Mouse (Mus musculus): ENCODE results near the gene Gria1. TPM values are rescaled to one million over a fixed set of nuclear protein-coding genes. Genes with fewer than 3 reads are reported as not detected.

Gene Gria1
- polyA plus RNA-seq, 1 experiment from 2014 or later, result 1.5 TPM

- no peaks in the 10 kb centered on the region for H3K36me3 ChIP-seq
- H3K9me3 ChIP-seq, result no peaks in the 10 kb centered on the region
- H3K27ac ChIP-seq, result no peak overlapping the region
- H3K9ac ChIP-seq, result no peak overlapping the region
- H3K27me3 ChIP-seq (replicated peaks), result no peaks in the 10 kb centered on the region
- H3K4me3 ChIP-seq (replicated peaks), result no peak overlapping the region
- no peak overlapping the region for H3K4me2 ChIP-seq
- H3K4me1 ChIP-seq, result no peaks in the 10 kb centered on the region
- 75% methylated on average over 7 of the region's 7 CpGs for WGBS
- ATAC-seq (ENCODE audit: insufficient read depth, low FRiP score, low read depth), result no peak
These were observed 134.0 kb downstream of the Gria1 start for GRCm38 (mm10) chr11:57145192-57145591.

DNA sequence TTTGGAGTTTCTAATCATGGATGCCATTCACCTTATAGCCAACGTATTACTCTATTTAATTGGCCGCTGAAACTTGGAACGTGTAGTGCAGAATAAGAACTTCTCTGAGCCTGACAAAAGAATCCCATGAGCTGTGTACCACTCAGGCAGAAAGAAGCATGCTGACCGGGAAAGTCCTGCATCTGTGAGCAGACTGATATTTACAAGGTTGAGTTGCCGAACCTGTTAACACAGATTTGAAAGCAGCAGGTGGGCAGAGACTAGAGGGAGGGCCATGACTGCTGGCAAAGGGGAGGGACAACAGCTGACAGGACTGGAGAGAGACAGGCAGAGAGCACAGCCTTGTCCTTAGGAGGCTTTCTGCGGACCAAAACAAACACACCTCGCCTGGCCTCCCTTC is 134.5 kb downstream of the Gria1 start:
- H3K4me2 ChIP-seq, result no peak overlapping the region
- H3K4me1 ChIP-seq, result no peaks in the 10 kb centered on the region
- H3K27me3 ChIP-seq (replicated peaks), result no peaks in the 10 kb centered on the region
- H3K36me3 ChIP-seq, result no peaks in the 10 kb centered on the region
- no peak overlapping the region for H3K9ac ChIP-seq
- WGBS, result 51% methylated on average over 7 of the region's 7 CpGs
- H3K27ac ChIP-seq, result no peak overlapping the region
- no peak overlapping the region for H3K4me3 ChIP-seq (replicated peaks)
- ATAC-seq (ENCODE audit: insufficient read depth, low FRiP score, low read depth), result no peak
- no peaks in the 10 kb centered on the region for H3K9me3 ChIP-seq

GRCm38 (mm10) chr11:57151674-57152073 is 140.5 kb downstream of the Gria1 start:
- no peak overlapping the region for H3K4me2 ChIP-seq
- H3K4me3 ChIP-seq (replicated peaks), result no peak overlapping the region
- WGBS, result 68% methylated on average over 4 of the region's 4 CpGs
- no peak overlapping the region for H3K9ac ChIP-seq
- H3K36me3 ChIP-seq, result no peaks in the 10 kb centered on the region
- ATAC-seq (ENCODE audit: insufficient read depth, low FRiP score, low read depth), result no peak
- H3K9me3 ChIP-seq, result no peaks in the 10 kb centered on the region
- H3K27ac ChIP-seq, result no peak overlapping the region
- H3K27me3 ChIP-seq (replicated peaks), result no peaks in the 10 kb centered on the region
- no peaks in the 10 kb centered on the region for H3K4me1 ChIP-seq

DNA sequence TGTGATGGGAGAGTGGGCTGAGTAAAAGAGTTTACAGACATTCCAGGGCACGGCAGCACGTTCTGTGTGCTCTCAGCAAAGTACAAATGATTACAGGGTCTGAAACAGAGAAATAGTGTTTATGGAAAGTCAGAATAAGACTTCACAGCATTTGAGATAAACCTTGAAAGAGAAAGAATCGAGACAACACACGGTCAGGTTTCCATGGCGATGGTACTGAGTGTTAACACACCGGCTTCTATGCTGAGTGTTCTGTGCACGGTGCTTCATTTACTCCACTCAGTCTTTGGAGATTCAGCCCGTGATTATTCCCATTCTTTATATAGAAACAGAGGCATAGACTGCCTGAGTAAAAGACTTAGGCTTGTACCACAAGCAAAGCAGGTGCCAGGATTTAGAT is 143.8 kb downstream of the Gria1 start:
- no peak overlapping the region for H3K4me3 ChIP-seq (replicated peaks)
- WGBS, result 50% methylated on average over 8 of the region's 8 CpGs
- H3K9me3 ChIP-seq, result no peaks in the 10 kb centered on the region
- H3K4me1 ChIP-seq, result no peaks in the 10 kb centered on the region
- H3K4me2 ChIP-seq, result no peak overlapping the region
- H3K27me3 ChIP-seq (replicated peaks), result no peaks in the 10 kb centered on the region
- no peaks in the 10 kb centered on the region for H3K36me3 ChIP-seq
- no peak for ATAC-seq (ENCODE audit: insufficient read depth, low FRiP score, low read depth)
- H3K27ac ChIP-seq, result no peak overlapping the region
- no peak overlapping the region for H3K9ac ChIP-seq

DNA sequence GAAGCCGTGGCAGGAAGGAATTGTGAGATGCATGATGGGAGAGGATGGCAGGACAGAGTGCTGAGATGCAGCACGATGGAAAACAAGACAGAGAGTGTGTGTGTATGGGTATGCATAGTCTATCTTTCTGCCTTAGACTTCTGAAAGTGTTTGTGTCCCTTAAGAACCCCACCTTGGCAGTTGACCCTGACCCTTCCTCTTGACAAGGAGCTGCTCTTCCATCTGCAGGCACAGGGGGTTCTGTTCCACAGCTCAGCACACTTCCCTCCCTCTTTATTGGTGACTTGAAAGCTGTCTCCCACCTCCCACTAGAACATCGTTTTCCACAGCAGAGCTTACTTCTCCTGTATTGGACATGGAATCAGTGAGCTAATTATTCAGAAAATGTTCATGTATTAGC is 148.2 kb downstream of the Gria1 start:
- no peak for ATAC-seq (ENCODE audit: insufficient read depth, low FRiP score, low read depth)
- H3K27ac ChIP-seq, result no peak overlapping the region
- 64% methylated on average over 3 of the region's 3 CpGs for WGBS
- no peak overlapping the region for H3K4me2 ChIP-seq
- H3K4me3 ChIP-seq (replicated peaks), result no peak overlapping the region
- H3K9me3 ChIP-seq, result no peaks in the 10 kb centered on the region
- H3K9ac ChIP-seq, result no peak overlapping the region
- H3K36me3 ChIP-seq, result no peaks in the 10 kb centered on the region
- no peaks in the 10 kb centered on the region for H3K4me1 ChIP-seq
- no peaks in the 10 kb centered on the region for H3K27me3 ChIP-seq (replicated peaks)

- no peak overlapping the region for H3K4me2 ChIP-seq
- no peak overlapping the region for H3K9ac ChIP-seq
- no peaks in the 10 kb centered on the region for H3K27me3 ChIP-seq (replicated peaks)
- no peak overlapping the region for H3K4me3 ChIP-seq (replicated peaks)
- WGBS, result 85% methylated on average over 8 of the region's 8 CpGs
- no peak for ATAC-seq (ENCODE audit: insufficient read depth, low FRiP score, low read depth)
- no peaks in the 10 kb centered on the region for H3K36me3 ChIP-seq
- H3K27ac ChIP-seq, result no peak overlapping the region
- H3K4me1 ChIP-seq, result no peaks in the 10 kb centered on the region
- no peaks in the 10 kb centered on the region for H3K9me3 ChIP-seq
These were observed 148.9 kb downstream of the Gria1 start for GRCm38 (mm10) chr11:57160076-57160475.

GRCm38 (mm10) chr11:57162931-57163330 is 151.7 kb downstream of the Gria1 start:
- H3K9ac ChIP-seq, result no peak overlapping the region
- H3K4me1 ChIP-seq, result no peaks in the 10 kb centered on the region
- H3K36me3 ChIP-seq, result no peaks in the 10 kb centered on the region
- 87% methylated on average over 6 of the region's 6 CpGs for WGBS
- no peaks in the 10 kb centered on the region for H3K27me3 ChIP-seq (replicated peaks)
- H3K4me3 ChIP-seq (replicated peaks), result no peak overlapping the region
- H3K9me3 ChIP-seq, result no peaks in the 10 kb centered on the region
- ATAC-seq (ENCODE audit: insufficient read depth, low FRiP score, low read depth), result no peak
- H3K27ac ChIP-seq, result no peak overlapping the region
- no peak overlapping the region for H3K4me2 ChIP-seq

DNA sequence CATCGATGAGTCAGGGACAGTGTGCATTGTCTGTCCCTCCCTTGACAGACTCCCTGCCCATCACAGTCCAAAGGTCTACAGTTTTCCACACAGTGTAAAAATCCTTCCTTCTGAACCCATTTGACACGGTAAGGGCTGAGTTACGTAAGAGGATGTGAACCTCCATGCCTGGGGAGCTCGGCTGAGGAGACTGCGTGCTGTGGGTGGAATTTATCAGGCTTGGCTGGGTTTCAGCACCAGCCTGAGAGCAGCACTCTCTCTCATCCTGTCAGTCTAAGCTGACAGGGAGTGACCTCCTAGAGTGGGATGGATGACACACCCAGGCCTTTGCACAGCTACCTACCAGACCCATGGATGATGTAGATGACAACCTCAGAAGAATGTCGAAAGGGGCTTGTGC is 158.9 kb downstream of the Gria1 start:
- Histone ChIP-seq H3K4me2 (no peak overlapping the region), H3K36me3 (no peaks in the 10 kb centered on the region), H3K9ac (no peak overlapping the region), H3K4me1 (no peaks in the 10 kb centered on the region), H3K27me3 (replicated peaks) (no peaks in the 10 kb centered on the region), H3K4me3 (replicated peaks) (no peak overlapping the region), H3K27ac (no peak overlapping the region), H3K9me3 (no peaks in the 10 kb centered on the region)
- ATAC-seq (ENCODE audit: insufficient read depth, low FRiP score, low read depth), result no peak
- WGBS, result 78% methylated on average over 6 of the region's 6 CpGs

DNA sequence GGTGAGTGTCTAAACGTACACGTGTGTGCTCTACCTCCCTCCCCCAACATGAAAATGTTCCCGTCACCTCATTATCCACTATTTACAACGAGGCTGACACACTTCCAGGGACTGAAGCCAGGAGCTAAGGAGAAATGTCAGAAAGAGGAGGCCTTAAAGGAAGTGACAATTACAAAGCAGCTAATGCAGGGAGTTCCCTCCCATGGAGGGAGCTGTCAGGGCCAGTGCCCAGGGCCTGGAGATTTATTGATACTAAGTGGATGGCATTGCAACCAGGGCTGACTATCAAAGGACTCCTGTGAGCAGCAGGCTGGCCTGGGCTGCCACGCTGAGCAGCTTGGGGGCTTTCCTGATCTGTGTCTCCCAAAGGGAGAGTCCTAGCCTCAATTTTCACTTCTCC is 163.0 kb downstream of the Gria1 start:
- Histone ChIP-seq H3K36me3 (no peaks in the 10 kb centered on the region), H3K27me3 (replicated peaks) (no peaks in the 10 kb centered on the region), H3K4me2 (no peak overlapping the region), H3K27ac (no peak overlapping the region), H3K4me3 (replicated peaks) (no peak overlapping the region), H3K9ac (no peak overlapping the region), H3K9me3 (no peaks in the 10 kb centered on the region), H3K4me1 (no peaks in the 10 kb centered on the region)
- ATAC-seq (ENCODE audit: insufficient read depth, low FRiP score, low read depth), result no peak
- WGBS, result 51% methylated on average over 5 of the region's 5 CpGs

- no peaks in the 10 kb centered on the region for H3K9me3 ChIP-seq
- 28% methylated on average over 3 of the region's 3 CpGs for WGBS
- no peak overlapping the region for H3K4me2 ChIP-seq
- no peak overlapping the region for H3K27ac ChIP-seq
- H3K4me3 ChIP-seq (replicated peaks), result no peak overlapping the region
- no peak overlapping the region for H3K9ac ChIP-seq
- no peaks in the 10 kb centered on the region for H3K36me3 ChIP-seq
- H3K4me1 ChIP-seq, result no peaks in the 10 kb centered on the region
- no peaks in the 10 kb centered on the region for H3K27me3 ChIP-seq (replicated peaks)
- no peak for ATAC-seq (ENCODE audit: insufficient read depth, low FRiP score, low read depth)
These were observed 165.4 kb downstream of the Gria1 start for GRCm38 (mm10) chr11:57176552-57176951.

DNA sequence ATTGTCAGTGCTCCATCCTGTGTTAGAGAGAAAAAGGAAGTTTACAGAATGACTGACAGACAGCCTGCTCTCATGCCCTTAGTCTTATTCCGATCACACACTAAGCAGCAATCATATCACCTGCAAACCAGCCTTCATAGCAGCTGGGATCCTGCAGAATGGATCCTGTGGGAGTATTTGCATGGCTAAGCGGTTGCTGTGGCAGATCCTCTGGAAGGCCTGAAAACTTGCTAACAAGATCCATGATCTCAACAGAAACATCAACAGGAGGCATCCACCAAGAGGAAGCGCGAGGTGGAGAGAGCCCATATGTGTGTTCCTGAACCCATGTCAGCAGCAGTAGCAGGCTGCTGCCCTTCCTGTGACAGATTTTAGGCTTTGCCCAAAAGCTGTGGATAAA is 173.0 kb downstream of the Gria1 start:
- 87% methylated on average over 4 of the region's 4 CpGs for WGBS
- Histone ChIP-seq H3K4me3 (replicated peaks) (no peak overlapping the region), H3K4me1 (no peaks in the 10 kb centered on the region), H3K36me3 (no peaks in the 10 kb centered on the region), H3K9me3 (no peaks in the 10 kb centered on the region), H3K27ac (no peak overlapping the region), H3K4me2 (no peak overlapping the region), H3K27me3 (replicated peaks) (no peaks in the 10 kb centered on the region), H3K9ac (no peak overlapping the region)
- ATAC-seq (ENCODE audit: insufficient read depth, low FRiP score, low read depth), result no peak

DNA sequence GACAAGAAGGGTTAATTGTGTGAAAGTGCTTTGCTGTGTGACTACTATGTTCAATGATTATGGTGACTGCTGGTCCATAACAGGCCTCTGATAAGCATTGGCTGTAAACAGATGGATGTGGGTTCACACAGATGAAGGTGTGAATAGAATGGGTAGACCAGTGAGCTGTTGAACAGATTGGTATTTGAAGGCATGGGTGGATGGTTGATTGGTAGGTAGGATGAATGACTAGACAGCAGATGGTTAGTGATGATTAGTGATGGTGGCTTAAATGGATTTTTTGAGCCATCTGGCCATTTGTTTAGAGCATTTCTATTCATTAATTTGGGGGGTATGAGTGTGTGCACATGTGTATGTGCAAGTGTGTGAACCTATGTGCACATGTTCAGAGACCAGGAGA is 173.9 kb downstream of the Gria1 start:
- H3K4me3 ChIP-seq (replicated peaks), result no peak overlapping the region
- H3K4me2 ChIP-seq, result no peak overlapping the region
- H3K9me3 ChIP-seq, result no peaks in the 10 kb centered on the region
- H3K9ac ChIP-seq, result no peak overlapping the region
- no peaks in the 10 kb centered on the region for H3K27me3 ChIP-seq (replicated peaks)
- H3K4me1 ChIP-seq, result no peaks in the 10 kb centered on the region
- H3K27ac ChIP-seq, result no peak overlapping the region
- no peak for ATAC-seq (ENCODE audit: insufficient read depth, low FRiP score, low read depth)
- H3K36me3 ChIP-seq, result no peaks in the 10 kb centered on the region

- no peaks in the 10 kb centered on the region for H3K9me3 ChIP-seq
- no peaks in the 10 kb centered on the region for H3K27me3 ChIP-seq (replicated peaks)
- H3K9ac ChIP-seq, result no peak overlapping the region
- no peak for ATAC-seq (ENCODE audit: insufficient read depth, low FRiP score, low read depth)
- H3K36me3 ChIP-seq, result no peaks in the 10 kb centered on the region
- no peaks in the 10 kb centered on the region for H3K4me1 ChIP-seq
- H3K4me2 ChIP-seq, result no peak overlapping the region
- no peak overlapping the region for H3K27ac ChIP-seq
- WGBS, result 85% methylated on average over 8 of the region's 8 CpGs
- H3K4me3 ChIP-seq (replicated peaks), result no peak overlapping the region
These were observed 178.2 kb downstream of the Gria1 start for GRCm38 (mm10) chr11:57189391-57189790.

All from stomach, embryonic 15.5 days (tissue).